Mouse (Mus musculus) embryonic fibroblast, embryonic 13.5 days (primary cell): ENCODE data around the gene Itpr1. TPM values are rescaled to one million over a fixed set of nuclear protein-coding genes. Genes with fewer than 3 reads are reported as not detected.

ENCODE experiments used
- H3K27ac ChIP-seq: 2 replicates; pipeline ENCODE4 v1.5.1; 2012; ENCODE audit warnings: low read length, control low read depth, inconsistent platforms; ENCODE audit not compliant: insufficient read depth
- H3K4me1 ChIP-seq: 2 replicates; pipeline ENCODE4 v1.6.1; 2011; ENCODE audit warnings: low read length; ENCODE audit not compliant: control insufficient read depth, insufficient read depth
- H3K4me3 ChIP-seq: 2 replicates; pipeline ENCODE4 v1.5.1; 2011; ENCODE audit warnings: mild to moderate bottlenecking, control low read depth, low read length; ENCODE audit not compliant: insufficient read depth
- CTCF ChIP-seq: IDR thresholded peaks from 2 replicates; pipeline ENCODE4 v1.5.1; 2011; ENCODE audit warnings: mild to moderate bottlenecking, control low read depth, low read length, moderate library complexity, borderline replicate concordance; ENCODE audit not compliant: insufficient read depth
- POLR2A ChIP-seq: IDR thresholded peaks from 2 replicates; pipeline ENCODE4 v1.6.1; 2011; ENCODE audit warnings: low read depth, mild to moderate bottlenecking, control low read depth, low read length, moderate library complexity
- polyA plus RNA-seq: library from polyadenylated mRNA; stranded (reverse); fragments of >200 nt; gene quantifications from 2 replicates; pipeline ENCODE4 v1.2.4, GENCODE M21; 2011; ENCODE audit warnings: low read depth; ENCODE audit not compliant: missing spikeins, insufficient read length

Gene Itpr1
- polyA plus RNA-seq, 1 experiment: 38.0 TPM

- TF ChIP-seq CTCF: no peak
- no peak for TF ChIP-seq POLR2A
- 0 out of 2 replicates have a peak overlapping the region, but pooled peaks have one; percentile 1 for H3K27ac ChIP-seq
- H3K4me3 ChIP-seq: peak overlapping the region; percentile 80
- no peaks in the 10 kb centered on the region for H3K4me1 ChIP-seq
Measured at GRCm38 (mm10) chr6:108213481-108214293, 791 bp downstream of the Itpr1 start.

DNA sequence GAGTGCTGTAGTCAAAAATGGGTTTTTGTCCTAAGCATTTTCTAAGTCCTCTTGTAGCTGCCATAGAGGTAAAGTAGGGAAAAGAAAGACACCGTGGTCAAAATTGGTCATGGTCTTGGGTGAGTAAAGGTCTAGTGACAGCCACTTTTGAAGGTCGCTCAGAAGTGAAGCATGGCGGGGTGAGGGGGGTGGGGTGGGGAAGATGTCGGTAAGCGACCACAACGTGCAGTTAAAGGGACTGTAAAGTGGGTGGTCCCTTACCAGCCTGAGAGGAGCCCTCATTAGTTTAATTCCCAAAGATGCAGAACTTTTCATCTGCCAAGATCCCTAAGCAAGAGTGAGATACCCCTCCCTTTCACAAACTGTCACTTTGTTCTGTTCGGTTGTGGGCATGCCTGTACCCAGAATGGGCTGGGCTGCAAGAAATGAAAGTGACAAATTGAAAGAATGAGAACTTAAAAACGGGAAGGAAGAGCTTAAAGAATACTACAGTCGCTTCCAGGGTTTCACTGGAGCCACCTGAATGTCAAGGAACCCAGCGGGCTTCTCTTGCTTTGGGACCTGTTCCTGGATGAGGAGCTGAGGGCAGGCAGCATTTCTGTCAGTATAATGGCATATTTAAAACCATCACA, 1.5 kb downstream of the Itpr1 start:
- peak overlapping the region; percentile 80 for H3K4me3 ChIP-seq
- no peaks in the 10 kb centered on the region for H3K4me1 ChIP-seq
- TF ChIP-seq CTCF: no peak
- TF ChIP-seq POLR2A: no peak
- no peak overlapping the region for H3K27ac ChIP-seq

- no peaks in the 10 kb centered on the region for H3K4me1 ChIP-seq
- no peak overlapping the region for H3K4me3 ChIP-seq
- no peak for TF ChIP-seq CTCF
- TF ChIP-seq POLR2A: no peak
- H3K27ac ChIP-seq: no peak overlapping the region
Measured at GRCm38 (mm10) chr6:108216091-108216490, 3.2 kb downstream of the Itpr1 start.

DNA sequence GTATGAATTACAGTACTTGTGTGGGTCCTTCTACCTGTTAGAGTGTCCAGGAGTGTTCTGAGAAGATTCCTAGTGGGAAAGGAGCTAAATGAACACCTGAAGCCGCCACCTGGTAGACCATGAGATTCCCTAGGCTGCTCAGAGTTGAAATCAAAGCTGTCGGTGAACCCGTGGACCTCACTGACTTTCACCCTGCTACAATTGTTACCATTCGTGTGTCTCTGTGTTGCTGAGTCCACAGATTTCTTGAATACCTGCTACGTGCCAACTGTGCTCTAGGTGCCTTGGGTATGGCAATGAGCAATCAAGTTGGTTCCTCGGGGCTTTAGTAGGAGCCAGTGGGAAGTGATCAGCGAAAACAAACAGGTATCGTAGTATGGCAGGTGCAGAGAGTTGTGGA, 3.9 kb downstream of the Itpr1 start:
- Histone ChIP-seq H3K27ac (no peak overlapping the region), H3K4me3 (no peak overlapping the region), H3K4me1 (no peaks in the 10 kb centered on the region)
- no peak for TF ChIP-seq CTCF
- no peak for TF ChIP-seq POLR2A

DNA sequence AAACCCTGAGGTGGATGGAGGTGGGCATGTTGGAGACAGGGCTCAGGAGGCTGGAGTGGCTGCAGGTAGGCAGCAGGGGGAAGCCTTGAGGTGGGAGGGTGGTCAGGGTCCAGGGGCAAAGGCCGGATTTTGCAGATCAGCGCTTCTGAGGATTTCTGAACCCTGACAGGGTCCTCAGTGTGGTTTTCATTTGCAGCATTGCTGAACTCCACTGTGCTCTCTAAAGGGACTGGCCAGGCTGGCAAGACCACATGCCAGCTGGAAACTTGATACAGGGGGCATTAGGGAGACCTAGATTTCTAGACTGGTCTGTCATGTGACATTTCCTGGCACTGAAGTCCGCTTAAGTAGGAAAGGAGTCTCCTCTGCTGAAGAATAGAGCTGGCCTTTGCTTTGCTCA, 5.1 kb downstream of the Itpr1 start:
- no peak overlapping the region for H3K4me3 ChIP-seq
- H3K27ac ChIP-seq: no peak overlapping the region
- no peak for TF ChIP-seq CTCF
- no peak for TF ChIP-seq POLR2A
- no peaks in the 10 kb centered on the region for H3K4me1 ChIP-seq

- TF ChIP-seq POLR2A: no peak
- no peak for TF ChIP-seq CTCF
- Histone ChIP-seq H3K4me1 (peaks cover 5% of the 10 kb centered on the region), H3K4me3 (no peak overlapping the region), H3K27ac (no peak overlapping the region)
Measured at GRCm38 (mm10) chr6:108222435-108222834, 9.5 kb downstream of the Itpr1 start.

DNA sequence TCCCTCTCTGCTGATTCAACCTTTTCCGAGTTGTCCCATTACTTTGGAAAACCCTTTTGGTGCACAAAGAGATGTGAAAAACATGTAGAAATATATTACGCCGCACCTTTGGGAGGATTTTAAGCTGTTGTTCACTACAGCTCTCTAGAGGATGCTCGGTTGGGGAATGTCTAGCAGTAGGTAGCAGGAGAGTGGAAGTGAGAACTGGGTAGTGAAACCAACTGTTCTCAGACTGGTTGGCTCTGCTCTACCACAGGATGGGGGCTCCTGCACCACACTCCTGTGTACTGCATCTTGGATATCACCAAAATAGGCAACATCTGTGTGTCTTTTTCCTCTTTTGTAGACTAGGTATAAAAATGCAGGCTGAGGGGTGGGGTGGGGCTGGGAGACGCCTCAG, 10.0 kb downstream of the Itpr1 start:
- Histone ChIP-seq H3K4me1 (peaks cover 5% of the 10 kb centered on the region), H3K4me3 (no peak overlapping the region), H3K27ac (no peak overlapping the region)
- TF ChIP-seq POLR2A (no peak), CTCF (no peak)

DNA sequence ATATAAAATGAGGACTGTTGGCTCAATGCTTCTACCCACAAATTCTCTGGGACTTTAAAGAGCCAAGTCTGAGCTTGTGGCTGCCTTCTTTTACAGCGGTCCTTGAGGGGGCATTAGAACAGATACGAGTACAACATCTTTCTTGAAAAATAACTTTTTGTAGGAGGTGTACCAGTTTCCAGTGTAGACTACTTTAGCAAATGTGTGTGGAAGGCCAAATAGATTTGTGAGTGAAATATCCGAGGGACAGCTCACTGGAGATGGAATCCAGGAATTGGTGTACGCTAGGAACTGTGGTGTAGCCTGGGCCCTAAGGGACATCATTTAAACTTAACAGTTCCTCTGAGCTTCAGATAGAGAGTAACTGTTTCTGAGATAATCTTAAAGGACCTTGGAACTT, 11.5 kb downstream of the Itpr1 start:
- no peak overlapping the region for H3K4me3 ChIP-seq
- peaks cover 5% of the 10 kb centered on the region for H3K4me1 ChIP-seq
- TF ChIP-seq POLR2A (no peak), CTCF (no peak)
- H3K27ac ChIP-seq: no peak overlapping the region

DNA sequence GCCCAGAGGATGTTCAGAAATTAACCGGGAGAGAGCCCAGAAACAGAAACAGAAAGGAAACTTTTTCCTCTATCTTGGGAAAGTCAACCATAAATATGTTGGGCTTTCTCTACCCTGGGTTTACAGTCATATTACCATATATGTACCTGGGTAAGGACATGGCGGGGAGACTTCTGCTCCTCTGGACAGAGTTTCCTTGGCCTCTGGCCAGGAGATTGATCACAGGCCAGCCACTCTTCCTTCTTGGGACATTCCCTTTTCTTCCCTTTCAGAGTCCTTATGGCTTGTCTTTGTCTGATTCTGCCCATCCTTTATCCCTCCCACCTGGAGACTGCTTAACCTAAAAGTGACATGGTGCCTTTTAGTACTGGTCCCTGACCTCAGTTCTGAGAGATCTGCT, 12.1 kb downstream of the Itpr1 start:
- Histone ChIP-seq H3K4me3 (no peak overlapping the region), H3K27ac (no peak overlapping the region), H3K4me1 (peaks cover 5% of the 10 kb centered on the region)
- TF ChIP-seq CTCF (no peak), POLR2A (no peak)

DNA sequence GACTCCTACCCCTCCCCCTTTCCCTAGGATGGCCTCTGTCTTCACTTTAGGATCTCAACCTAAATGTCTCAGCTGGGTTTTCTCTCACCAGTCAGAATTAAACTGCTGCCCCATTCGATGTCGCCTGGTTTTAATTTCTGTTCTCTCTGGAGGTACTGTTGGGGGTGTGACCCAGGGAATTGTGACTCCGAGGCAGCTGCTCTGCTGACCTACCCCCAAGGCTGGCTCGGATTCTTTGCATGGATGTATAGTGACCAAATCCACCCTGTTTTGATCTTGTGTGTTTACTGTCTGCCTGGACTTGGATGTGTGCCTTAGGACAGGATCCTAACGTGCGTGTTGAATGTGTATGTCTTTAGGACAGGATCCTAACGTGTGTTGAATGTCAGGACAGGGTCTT, 13.3 kb downstream of the Itpr1 start:
- Histone ChIP-seq H3K4me3 (no peak overlapping the region), H3K4me1 (peaks cover 5% of the 10 kb centered on the region)
- TF ChIP-seq CTCF (no peak), POLR2A (no peak)

More for the DNA sequence above, 13.3 kb downstream of the Itpr1 start:
- H3K27ac ChIP-seq: no peak overlapping the region
